Mouse (Mus musculus) forebrain, embryonic 14.5 days (tissue): ENCODE results near the gene Hoxa11. TPM values are rescaled to one million over a fixed set of nuclear protein-coding genes. Genes with fewer than 3 reads are reported as not detected.

ENCODE experiments used
- ATAC-seq: fragments of 200-750 bp; cut with Nextera tagmentation; 2 replicates; pipeline ENCODE4 v1.8.0; 2017; ENCODE audit warnings: mild to moderate bottlenecking, moderate library complexity
- DNase-seq: peaks from one replicate; pipeline ENCODE4 v3.0.0-alpha.2; 2015; ENCODE audit warnings: low spot score
- H3K27ac ChIP-seq: fragments of 300-500 bp; sonication (generic); 2 replicates; pipeline ENCODE4 v1.5.1; 2014; ENCODE audit warnings: low read depth, mild to moderate bottlenecking, control low read depth, low read length, moderate library complexity
- H3K27me3 ChIP-seq: fragments of 300-500 bp; sonication (generic); replicated peaks from 2 replicates; pipeline ENCODE4 v1.6.1; 2014; ENCODE audit warnings: low read length, control low read depth, mixed read lengths; ENCODE audit not compliant: control insufficient read depth, insufficient read depth
- H3K36me3 ChIP-seq: fragments of 300-500 bp; sonication (generic); 2 replicates; pipeline ENCODE4 v1.6.1; 2014; ENCODE audit warnings: low read length, control low read depth; ENCODE audit not compliant: control insufficient read depth, insufficient read depth
- H3K4me1 ChIP-seq: fragments of 300-500 bp; sonication (generic); 2 replicates; pipeline ENCODE4 v1.6.1; 2014; ENCODE audit warnings: antibody characterized with exemption, low read length, control low read depth; ENCODE audit not compliant: control insufficient read depth, insufficient read depth
- H3K4me2 ChIP-seq: fragments of 300-500 bp; sonication (generic); 2 replicates; pipeline ENCODE4 v1.6.1; 2014; ENCODE audit warnings: mild to moderate bottlenecking, control low read depth, low read length
- H3K4me3 ChIP-seq: fragments of 300-500 bp; sonication (generic); 2 replicates; pipeline ENCODE4 v1.5.1; 2014; ENCODE audit warnings: low read depth, low read length, control low read depth
- H3K9ac ChIP-seq: fragments of 300-500 bp; sonication (generic); 2 replicates; pipeline ENCODE4 v1.6.1; 2014; ENCODE audit warnings: mild to moderate bottlenecking, low read length, control low read depth, moderate library complexity
- H3K9me3 ChIP-seq: fragments of 300-500 bp; sonication (generic); replicated peaks from 2 replicates; pipeline ENCODE4 v1.6.1; 2016; ENCODE audit warnings: low read length, control low read depth, mixed read lengths; ENCODE audit not compliant: control insufficient read depth
- WGBS: fragments of 180-500 bp; shearing (Covaris S2); extraction: QIAGEN DNeasy Blood & Tissue Kit; methylation state at CpG from one replicate; pipeline ENCODE4 v1.1.7; 2014; 5-methylcytosine and 5-hydroxymethylcytosine counted together
- polyA plus RNA-seq: library from polyadenylated mRNA; unstranded; fragments of >200 nt; fragmentation: Nextera tagmentation; extraction: Ambion mirVana; gene quantifications from 2 replicates; pipeline ENCODE4 v1.2.1, GENCODE M21; 2014

The Hoxa11 gene
- polyA plus RNA-seq, 1 experiment from 2014 or later = not detected

DNA sequence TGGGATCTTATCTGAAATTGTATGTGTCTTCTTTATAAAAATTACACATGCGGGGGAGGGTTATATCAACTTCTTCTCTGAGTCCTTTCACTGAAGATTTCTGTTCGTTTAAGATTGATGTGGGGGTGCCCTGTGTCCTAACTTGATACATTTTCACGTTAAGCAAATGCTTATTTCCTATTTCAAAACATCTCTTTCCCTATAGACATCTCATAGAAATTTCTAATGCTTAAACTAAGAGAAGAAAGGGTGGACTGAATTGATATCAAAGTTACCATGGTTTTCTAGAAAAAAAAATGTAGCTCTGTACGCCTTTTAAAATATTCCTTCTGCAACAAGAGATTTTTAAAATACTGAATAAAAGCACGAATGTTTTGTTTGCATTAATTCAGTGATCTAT lies 21.6 kb upstream of the Hoxa11 start:
- DNase-seq (no peak), ATAC-seq (no peak)
- Histone ChIP-seq H3K36me3 (no peaks in the 10 kb centered on the region), H3K4me3 (no peak overlapping the region), H3K4me1 (no peaks in the 10 kb centered on the region), H3K9ac (no peak overlapping the region), H3K27me3 (peaks cover 95% of the 10 kb centered on the region), H3K27ac (no peak overlapping the region), H3K9me3 (no peaks in the 10 kb centered on the region), H3K4me2 (no peak overlapping the region)
- WGBS = 17% methylated on average over 5 of the region's 5 CpGs

DNA sequence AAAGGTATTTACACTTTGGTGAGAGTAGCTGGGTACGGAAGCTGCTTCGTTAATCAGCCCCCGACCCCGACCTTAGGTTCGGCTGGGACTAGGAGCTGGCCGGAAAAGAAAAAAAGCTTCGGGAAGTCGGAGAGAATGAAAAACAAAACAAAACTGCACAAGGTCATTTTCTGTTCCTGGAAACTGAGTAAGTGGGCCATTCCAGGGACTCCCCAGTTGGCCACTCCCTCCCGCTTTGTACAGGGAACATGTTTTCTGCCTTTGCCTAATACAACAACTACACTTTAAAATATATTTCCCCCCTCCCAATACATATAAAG lies 21.0 kb upstream of the Hoxa11 start:
- no peaks in the 10 kb centered on the region for H3K9me3 ChIP-seq

DNA sequence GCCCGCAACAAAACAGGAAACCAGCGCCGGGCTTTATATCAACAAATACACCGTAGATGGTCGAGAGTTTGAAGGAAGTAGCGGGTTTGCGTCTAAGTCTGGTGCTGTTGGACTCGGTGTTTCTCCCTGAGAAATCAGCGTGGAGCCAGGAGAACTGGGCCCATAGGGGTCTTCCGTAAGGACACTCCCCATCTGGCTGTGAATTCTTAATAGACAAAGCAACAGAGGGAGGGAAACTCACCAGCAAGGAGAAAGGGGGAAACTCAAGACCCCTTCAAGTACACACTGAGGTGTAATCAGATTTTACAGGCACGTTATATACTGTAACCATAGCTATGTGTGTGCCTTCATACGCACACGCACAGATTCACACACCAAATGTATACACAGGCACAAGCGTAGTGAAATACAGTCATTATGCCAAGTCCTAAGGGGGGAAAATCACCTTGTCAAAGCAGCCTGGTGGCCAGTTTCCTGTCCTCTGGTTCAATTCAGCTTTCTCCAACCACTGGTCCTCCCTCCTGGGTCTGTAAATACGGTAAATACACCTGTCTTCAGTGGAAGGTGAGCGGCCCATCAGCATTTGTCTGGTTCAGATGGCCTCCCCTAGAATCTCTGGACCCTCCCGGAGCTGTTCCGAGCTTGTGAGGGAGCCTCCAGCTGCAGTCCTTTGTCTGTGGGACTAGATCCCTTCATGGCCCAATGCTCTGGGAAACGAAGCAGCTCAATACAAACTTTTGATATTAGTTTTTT lies 20.5 kb upstream of the Hoxa11 start:
- H3K9ac ChIP-seq = no peak overlapping the region
- ATAC-seq (no peak), DNase-seq (no peak)
- no peaks in the 10 kb centered on the region for H3K9me3 ChIP-seq
- H3K36me3 ChIP-seq = no peaks in the 10 kb centered on the region
- no peak overlapping the region for H3K27ac ChIP-seq
- H3K4me2 ChIP-seq = no peak overlapping the region
- peaks cover 96% of the 10 kb centered on the region for H3K27me3 ChIP-seq
- WGBS = 1% methylated on average over 19 of the region's 19 CpGs
- H3K4me1 ChIP-seq = no peaks in the 10 kb centered on the region
- H3K4me3 ChIP-seq = no peak overlapping the region

More for the DNA sequence above, 21.0 kb upstream of the Hoxa11 start:
- Histone ChIP-seq H3K27me3 (peaks cover 96% of the 10 kb centered on the region), H3K4me1 (no peaks in the 10 kb centered on the region), H3K36me3 (no peaks in the 10 kb centered on the region), H3K27ac (no peak overlapping the region), H3K4me3 (no peak overlapping the region), H3K9ac (no peak overlapping the region), H3K4me2 (no peak overlapping the region)
- DNase-seq (no peak), ATAC-seq (no peak)
- 0% methylated on average over 9 of the region's 9 CpGs for WGBS

GRCm38 (mm10) chr6:52265306-52265912 lies 19.8 kb upstream of the Hoxa11 start:
- Histone ChIP-seq H3K27me3 (peaks cover 93% of the 10 kb centered on the region), H3K36me3 (no peaks in the 10 kb centered on the region), H3K9ac (no peak overlapping the region), H3K27ac (no peak overlapping the region), H3K4me3 (no peak overlapping the region), H3K4me1 (no peaks in the 10 kb centered on the region), H3K9me3 (no peaks in the 10 kb centered on the region), H3K4me2 (no peak overlapping the region)
- WGBS = 2% methylated on average over 18 of the region's 18 CpGs
- no peak for ATAC-seq
- DNase-seq = no peak

DNA sequence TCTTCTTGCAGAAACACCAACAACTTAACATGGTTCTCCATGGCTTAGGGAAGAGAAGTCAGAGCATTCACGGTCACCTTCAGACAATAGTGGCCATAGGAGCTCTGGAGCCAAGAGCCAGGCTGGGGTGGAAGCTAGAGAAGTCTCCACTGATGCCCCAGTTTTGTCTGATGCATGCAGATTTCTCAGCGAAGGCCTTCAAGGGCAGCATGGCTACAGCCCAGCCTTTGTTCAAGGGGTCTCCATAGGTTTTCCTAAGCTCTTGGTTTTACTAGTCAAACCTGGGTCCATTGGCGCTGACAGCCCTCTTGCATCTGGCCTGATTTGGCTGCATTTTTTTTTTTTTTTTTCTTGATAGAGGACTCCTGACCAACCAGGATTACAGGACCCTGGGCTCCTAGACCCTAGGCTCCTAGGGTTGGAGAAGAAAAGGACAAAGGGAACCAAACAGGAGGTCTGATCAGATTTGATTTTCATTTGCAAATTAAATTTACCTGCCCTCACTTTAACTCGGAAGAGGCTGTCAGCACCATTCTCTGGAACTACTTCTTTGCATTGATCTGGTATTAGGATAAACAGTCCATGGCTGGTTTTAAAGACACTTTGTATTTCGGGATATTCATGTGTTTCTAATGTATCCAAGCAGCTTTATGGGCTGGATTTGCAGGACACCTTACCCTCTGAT lies 18.6 kb upstream of the Hoxa11 start:
- Histone ChIP-seq H3K27me3 (peaks cover 90% of the 10 kb centered on the region), H3K27ac (no peak overlapping the region), H3K4me3 (no peak overlapping the region), H3K36me3 (no peaks in the 10 kb centered on the region), H3K9me3 (no peaks in the 10 kb centered on the region), H3K9ac (no peak overlapping the region), H3K4me1 (no peaks in the 10 kb centered on the region), H3K4me2 (no peak overlapping the region)
- 2% methylated on average over 5 of the region's 5 CpGs for WGBS
- ATAC-seq (no peak), DNase-seq (no peak)

DNA sequence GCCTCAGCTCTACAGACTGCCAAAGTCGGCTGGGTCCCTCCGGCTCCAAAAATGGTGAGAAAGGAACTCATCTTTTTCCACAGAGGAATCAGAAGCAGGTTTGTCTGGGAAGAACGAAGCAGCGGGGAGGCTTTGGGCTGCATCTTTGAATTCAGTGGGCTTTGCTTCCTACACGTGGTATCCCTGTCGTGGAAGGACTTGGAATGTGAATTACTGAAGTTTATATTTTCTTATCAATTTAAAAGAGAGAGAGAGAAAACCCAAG lies 17.6 kb upstream of the Hoxa11 start:
- H3K27ac ChIP-seq = no peak overlapping the region
- no peak overlapping the region for H3K4me3 ChIP-seq
- H3K36me3 ChIP-seq = no peaks in the 10 kb centered on the region
- H3K4me2 ChIP-seq = no peak overlapping the region
- no peaks in the 10 kb centered on the region for H3K9me3 ChIP-seq
- peaks cover 90% of the 10 kb centered on the region for H3K27me3 ChIP-seq
- ATAC-seq = no peak
- DNase-seq = no peak
- no peaks in the 10 kb centered on the region for H3K4me1 ChIP-seq
- WGBS = 2% methylated on average over 6 of the region's 6 CpGs
- H3K9ac ChIP-seq = no peak overlapping the region

GRCm38 (mm10) chr6:52262463-52263320 lies 17.1 kb upstream of the Hoxa11 start:
- 1% methylated on average over 24 of the region's 24 CpGs for WGBS
- H3K4me1 ChIP-seq = no peaks in the 10 kb centered on the region
- ATAC-seq (no peak), DNase-seq (no peak)
- H3K9ac ChIP-seq = no peak overlapping the region
- no peak overlapping the region for H3K27ac ChIP-seq
- H3K27me3 ChIP-seq = peaks cover 88% of the 10 kb centered on the region
- H3K4me2 ChIP-seq = no peak overlapping the region
- no peak overlapping the region for H3K4me3 ChIP-seq
- no peaks in the 10 kb centered on the region for H3K9me3 ChIP-seq
- H3K36me3 ChIP-seq = no peaks in the 10 kb centered on the region

- no peak overlapping the region for H3K27ac ChIP-seq
- no peaks in the 10 kb centered on the region for H3K36me3 ChIP-seq
- ATAC-seq = no peak
- H3K4me3 ChIP-seq = no peak overlapping the region
- H3K4me1 ChIP-seq = no peaks in the 10 kb centered on the region
- no peak overlapping the region for H3K9ac ChIP-seq
- DNase-seq = no peak
- peaks cover 91% of the 10 kb centered on the region for H3K27me3 ChIP-seq
- WGBS = 3% methylated on average over 9 of the region's 9 CpGs
- H3K9me3 ChIP-seq = no peaks in the 10 kb centered on the region
- no peak overlapping the region for H3K4me2 ChIP-seq
These were observed 16.3 kb upstream of the Hoxa11 start for GRCm38 (mm10) chr6:52261751-52262462.
